Mouse (Mus musculus): ENCODE measurements around the gene Tnfrsf19.

Tnfrsf19 gene

DNA sequence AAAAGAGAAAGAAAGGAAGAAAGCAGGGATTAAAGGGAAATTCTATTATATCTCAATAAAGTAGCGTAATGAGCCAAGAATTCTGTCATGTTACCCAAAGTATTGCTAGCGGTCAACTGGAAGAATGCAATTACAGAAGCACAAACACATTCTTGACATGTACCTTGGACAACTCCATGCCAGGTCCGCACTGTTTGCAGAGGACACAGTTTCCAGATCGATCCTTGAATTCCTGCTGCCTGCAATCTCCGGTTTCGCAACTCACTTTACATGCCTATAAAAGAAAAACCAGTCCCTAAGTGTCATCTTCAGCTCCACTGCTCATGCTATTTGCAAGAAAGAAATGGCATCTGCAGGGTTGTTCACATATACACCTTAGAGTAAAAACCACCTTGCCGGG lies 22.3 kb downstream of the Tnfrsf19 start:
- in situ Hi-C loops (cut with MboI; ENCODE audit: unreplicated experiment in 2 of 2): no loop called here

DNA sequence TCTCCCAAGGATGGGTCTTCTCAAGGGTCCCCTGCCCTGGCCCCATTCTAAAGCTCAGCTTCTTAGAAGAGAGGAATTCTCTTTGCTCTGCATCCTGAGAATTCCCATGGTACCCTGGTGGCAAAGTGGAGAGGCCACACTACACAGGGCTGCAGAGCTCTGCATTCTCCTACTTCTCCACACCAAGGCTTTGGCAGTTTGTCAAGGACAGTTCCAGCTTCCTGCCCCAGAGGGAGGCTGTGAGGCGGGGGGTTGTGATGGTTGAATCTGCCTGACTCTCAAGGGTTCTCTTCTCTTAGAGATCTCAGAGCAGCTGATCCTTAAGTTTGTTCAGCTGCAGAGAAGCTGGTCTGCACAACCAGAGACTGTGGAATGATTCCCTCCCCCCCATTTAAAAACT lies 23.9 kb downstream of the Tnfrsf19 start:
- in situ Hi-C loops (cut with MboI; ENCODE audit: unreplicated experiment in 2 of 2): no loop called here

DNA sequence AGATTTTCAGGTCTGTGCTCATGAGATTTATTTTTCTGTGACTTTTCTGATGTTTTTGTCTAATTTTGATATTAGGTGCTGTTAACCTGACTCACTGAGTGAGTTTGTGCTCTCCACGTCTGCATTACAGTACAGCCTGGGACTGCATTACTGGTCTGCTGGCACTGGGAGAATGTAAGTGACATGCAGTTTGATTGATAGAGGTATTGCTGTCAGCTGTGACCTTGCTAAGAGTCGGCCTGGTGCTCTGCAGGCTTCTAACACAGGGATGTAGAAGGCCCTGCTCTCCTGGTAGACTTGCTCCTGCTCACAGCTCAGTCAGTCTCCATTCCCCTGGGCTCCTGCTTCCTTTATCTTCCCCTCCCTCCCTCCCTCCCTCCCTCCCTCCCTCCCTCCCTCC lies 25.3 kb downstream of the Tnfrsf19 start:
- in situ Hi-C loops (cut with MboI; ENCODE audit: unreplicated experiment in 2 of 2): no loop called here

- in situ Hi-C loops (cut with MboI; ENCODE audit: unreplicated experiment in 2 of 2): no loop called here
Observed at GRCm38 (mm10) chr14:61019880-61020279, 26.4 kb downstream of the Tnfrsf19 start.

DNA sequence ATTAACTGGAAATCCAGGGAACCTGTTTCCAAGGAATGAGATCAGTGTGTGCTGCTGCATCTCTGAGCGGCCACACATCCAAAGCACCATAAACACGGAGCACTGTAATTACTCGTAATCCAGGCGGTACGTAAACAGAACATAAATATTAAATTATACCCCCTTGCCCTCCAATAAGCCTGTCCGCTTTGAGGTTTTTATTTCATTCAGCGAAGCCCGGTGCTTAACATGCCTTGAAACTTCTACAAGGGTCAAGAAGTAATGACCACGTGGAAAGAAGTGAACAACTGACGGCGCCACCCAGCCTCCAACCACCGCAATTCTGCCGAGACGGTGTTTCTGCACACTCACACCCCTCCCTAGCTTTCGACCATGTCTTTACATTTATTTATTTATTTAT lies 31.7 kb downstream of the Tnfrsf19 start:
- in situ Hi-C loops (cut with MboI; ENCODE audit: unreplicated experiment in 2 of 2): no loop called here

DNA sequence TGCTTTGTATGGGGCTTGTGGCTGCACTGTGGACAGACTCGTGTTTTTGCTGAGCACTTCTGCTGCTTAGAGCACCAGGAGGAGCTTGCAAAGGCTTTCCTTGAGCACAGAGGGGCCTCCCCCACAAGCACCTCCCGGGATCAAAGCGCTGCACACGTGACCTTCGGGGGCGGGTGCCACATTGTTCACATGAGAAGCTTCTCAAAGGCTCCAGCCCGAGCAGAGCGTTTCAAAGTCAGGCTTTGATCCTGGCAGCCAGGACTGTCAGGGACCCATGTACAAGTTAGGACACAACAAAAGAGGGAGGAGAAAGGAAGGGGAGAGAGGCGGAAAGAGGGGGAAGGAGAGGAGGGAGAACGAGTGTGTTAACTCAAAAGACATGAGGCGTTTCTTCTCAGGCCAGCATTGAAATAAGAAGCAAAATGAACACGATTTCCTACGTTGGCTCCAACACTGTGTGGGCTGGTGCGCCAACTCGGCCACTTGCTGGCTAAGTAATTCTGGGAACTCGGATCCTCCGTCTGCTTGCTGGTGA lies 33.8 kb downstream of the Tnfrsf19 start:
- in situ Hi-C loops (cut with MboI; ENCODE audit: unreplicated experiment in 2 of 2): no loop called here

GRCm38 (mm10) chr14:61011621-61012174 lies 34.6 kb downstream of the Tnfrsf19 start:
- in situ Hi-C loops (cut with MboI; ENCODE audit: unreplicated experiment in 2 of 2): no loop called here

DNA sequence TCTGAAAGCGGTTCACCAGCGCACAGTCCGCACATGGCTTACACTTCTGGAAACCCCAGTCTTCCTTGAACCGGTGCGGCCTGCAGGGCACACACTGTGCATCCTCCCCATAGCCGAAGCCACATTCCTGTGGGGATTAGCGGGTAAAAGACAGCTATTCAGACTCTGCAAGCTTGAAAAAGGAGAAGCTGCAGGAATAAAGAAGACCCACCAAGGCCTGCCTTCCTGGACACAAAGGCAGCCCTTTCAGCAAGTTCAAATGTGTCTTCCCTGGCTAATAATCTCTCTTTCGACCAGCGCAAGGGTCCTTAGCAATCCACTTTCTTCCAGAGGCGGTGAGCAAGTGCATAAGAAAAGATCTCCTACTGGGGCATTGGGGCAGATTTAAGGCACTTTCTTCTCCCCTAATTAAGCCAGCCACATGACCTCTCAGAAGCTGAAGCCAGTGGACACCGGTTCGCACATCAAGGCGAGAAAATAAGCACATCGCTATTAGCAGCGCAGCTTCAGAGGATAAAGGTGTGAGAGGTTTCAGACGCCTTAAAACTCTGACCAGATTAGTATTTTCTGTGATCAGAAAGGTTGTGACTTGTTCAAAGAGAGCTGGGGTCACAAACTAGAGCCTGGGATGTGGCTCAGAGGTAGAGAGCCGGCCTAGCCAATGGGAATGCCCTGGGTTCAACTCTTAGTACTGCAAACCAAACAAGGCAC lies 41.0 kb downstream of the Tnfrsf19 start:
- in situ Hi-C loops (cut with MboI; ENCODE audit: unreplicated experiment in 2 of 2): no loop called here

DNA sequence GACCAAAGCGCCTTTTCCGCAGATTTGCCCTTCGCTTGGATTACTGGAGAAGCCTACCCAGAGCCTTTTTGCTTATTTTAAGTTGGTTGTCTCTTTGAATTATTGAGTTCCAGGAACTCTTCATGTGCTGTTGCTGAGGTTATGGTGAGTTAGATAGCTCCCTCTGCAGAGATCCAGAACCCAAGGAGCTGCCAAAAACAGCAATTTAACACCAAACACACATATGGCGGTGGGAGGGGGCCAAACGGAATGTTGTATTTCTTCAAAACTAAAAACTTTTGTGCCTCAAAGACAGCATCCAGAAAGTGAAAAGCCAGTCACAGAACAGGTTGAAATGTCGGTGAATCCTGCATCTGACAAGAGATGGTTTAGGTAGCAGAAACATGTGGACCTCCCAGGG lies 42.6 kb downstream of the Tnfrsf19 start:
- in situ Hi-C loops (cut with MboI; ENCODE audit: unreplicated experiment in 2 of 2): no loop called here

DNA sequence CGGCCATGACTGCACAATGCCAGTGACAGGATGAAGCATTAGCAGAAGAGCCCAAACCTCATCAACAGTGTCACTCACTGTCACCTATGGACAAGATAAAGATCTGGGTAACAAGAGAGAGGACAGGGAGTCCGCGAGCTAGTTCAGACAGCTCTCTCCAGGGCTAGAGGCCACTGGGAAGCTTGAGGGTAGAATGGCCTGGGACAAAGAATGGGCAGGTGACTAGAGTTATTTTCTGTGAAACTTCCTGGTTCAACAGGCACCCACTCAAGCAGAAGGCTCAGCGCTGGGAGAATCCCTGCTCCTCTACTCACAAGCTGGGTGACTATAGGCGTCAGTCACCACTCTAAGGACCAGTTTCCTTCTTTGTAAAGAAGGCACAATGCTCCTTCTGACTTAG lies 46.2 kb downstream of the Tnfrsf19 start:
- in situ Hi-C loops (cut with MboI; ENCODE audit: unreplicated experiment in 2 of 2): no loop called here

- in situ Hi-C loops (cut with MboI; ENCODE audit: unreplicated experiment in 2 of 2): no loop called here
Observed at GRCm38 (mm10) chr14:60996556-60996955, 49.7 kb downstream of the Tnfrsf19 start.

GRCm38 (mm10) chr14:60993506-60993905 lies 52.8 kb downstream of the Tnfrsf19 start:
- in situ Hi-C loops (cut with MboI; ENCODE audit: unreplicated experiment in 2 of 2): no loop called here

GRCm38 (mm10) chr14:60993092-60993491 lies 53.2 kb downstream of the Tnfrsf19 start:
- in situ Hi-C loops (cut with MboI; ENCODE audit: unreplicated experiment in 2 of 2): no loop called here

GRCm38 (mm10) chr14:60992144-60992543 lies 54.1 kb downstream of the Tnfrsf19 start:
- in situ Hi-C loops (cut with MboI; ENCODE audit: unreplicated experiment in 2 of 2): no loop called here

- in situ Hi-C loops (cut with MboI; ENCODE audit: unreplicated experiment in 2 of 2): no loop called here
Observed at GRCm38 (mm10) chr14:60988228-60988627, 58.1 kb downstream of the Tnfrsf19 start.

DNA sequence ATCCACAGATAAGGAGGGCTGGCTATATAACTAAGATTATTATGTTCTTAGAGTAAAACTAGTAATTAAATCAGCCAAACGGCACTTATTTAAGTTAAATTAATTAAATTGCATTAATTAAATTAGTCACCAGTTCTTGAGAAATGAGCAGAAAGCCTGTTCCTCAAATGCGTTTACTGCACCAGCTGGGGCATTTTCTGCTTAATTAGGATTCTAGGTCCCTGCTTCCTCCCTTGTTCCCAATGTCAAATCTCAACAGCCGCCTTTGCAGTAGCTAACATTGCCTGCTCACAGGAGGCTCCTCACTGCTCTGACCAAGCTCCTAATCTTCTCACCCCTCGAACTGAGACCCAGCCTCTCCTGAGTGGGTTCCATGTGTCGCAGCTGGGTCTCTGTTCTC lies 59.4 kb downstream of the Tnfrsf19 start:
- in situ Hi-C loops (cut with MboI; ENCODE audit: unreplicated experiment in 2 of 2): no loop called here

GRCm38 (mm10) chr14:60985077-60985476 lies 61.2 kb downstream of the Tnfrsf19 start:
- in situ Hi-C loops (cut with MboI; ENCODE audit: unreplicated experiment in 2 of 2): no loop called here

GRCm38 (mm10) chr14:60984266-60984665 lies 62.0 kb downstream of the Tnfrsf19 start:
- in situ Hi-C loops (cut with MboI; ENCODE audit: unreplicated experiment in 2 of 2): no loop called here

- in situ Hi-C loops (cut with MboI; ENCODE audit: unreplicated experiment in 2 of 2): no loop called here
Observed at GRCm38 (mm10) chr14:60982126-60982525, 64.2 kb downstream of the Tnfrsf19 start.

DNA sequence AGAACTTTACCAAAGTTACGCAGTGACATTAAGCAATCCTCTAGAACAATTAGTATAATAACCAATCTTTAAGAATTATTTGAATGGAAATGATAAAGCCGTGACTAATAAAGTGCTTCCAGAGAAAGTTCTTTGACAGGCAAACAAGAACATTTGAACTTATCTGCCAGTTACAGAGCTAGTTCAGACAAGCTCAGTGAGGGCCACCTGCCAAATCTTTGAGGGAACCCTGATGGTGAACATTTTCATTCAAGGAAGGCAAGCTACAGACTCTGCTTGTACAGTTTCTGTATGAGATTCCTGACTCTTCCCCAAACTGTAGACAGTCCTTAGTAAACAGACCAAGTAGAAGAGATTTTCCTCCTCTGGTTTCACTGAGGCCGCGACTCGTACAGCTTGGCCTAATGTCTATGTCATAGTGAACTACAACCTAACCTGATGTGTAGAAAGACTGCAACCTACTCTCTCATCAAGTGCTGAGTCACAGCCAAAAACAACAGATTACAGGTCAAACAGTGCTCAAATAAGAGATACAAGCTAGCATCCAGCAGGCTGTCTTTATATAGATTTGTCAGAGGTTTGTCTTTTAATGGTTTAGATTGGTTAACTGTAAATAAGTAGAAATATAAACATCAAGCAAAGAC lies 65.9 kb downstream of the Tnfrsf19 start:
- in situ Hi-C loops (cut with MboI; ENCODE audit: unreplicated experiment in 2 of 2): no loop called here

DNA sequence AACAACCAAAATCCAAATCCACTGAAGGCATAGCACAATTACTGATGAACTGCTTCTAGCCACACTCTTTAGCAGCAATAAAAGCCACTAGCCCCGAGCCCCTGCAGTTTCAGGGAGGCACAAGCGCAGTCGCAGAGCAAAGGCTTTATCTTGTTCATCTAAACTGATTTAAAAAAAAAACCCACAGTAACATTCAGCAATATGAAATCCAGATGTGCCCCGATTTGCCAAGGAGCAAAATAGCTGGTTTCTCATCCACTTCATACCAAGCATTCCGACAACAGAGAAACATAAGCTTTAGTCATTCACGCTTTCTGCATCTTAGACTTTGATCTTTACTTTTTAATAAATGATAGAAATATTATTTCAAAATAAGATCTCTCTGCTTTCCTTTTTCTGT lies 68.2 kb downstream of the Tnfrsf19 start:
- in situ Hi-C loops (cut with MboI; ENCODE audit: unreplicated experiment in 2 of 2): no loop called here

DNA sequence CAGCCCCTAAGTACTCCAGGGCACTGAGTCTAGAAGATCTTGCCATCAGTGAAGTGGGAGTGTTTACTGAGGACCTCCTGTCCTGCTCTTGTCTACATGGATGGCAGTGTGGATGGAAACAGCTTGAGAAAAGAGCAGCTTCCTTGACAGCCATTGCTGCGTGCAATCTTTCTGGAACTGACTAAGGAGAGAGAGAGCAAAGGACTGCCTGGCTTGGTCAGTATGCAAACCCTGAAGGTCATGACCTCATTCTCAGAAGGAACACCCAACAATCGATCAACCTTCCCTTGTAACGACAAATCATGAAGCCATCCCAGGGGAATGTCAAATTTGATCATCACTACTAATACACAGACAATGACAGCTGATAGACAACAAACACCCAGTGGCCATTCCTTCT lies 70.1 kb downstream of the Tnfrsf19 start:
- in situ Hi-C loops (cut with MboI; ENCODE audit: unreplicated experiment in 2 of 2): no loop called here

Data from v-Abl transformed pro-B cells (cell line).